Mouse (Mus musculus): ENCODE data around the gene Spink2. TPM values are rescaled to one million over a fixed set of nuclear protein-coding genes. Genes with fewer than 3 reads are reported as not detected.

The Spink2 gene
- 1.3 and 1.6 TPM in 2 replicates for polyA plus RNA-seq (2014; fragmentation: Nextera tagmentation; extraction: Ambion mirVana)

GRCm38 (mm10) chr5:77211236-77211635 lies at the start of gene Spink2:
TSS of gene Spink2 (minus strand) at chr5:77211471.
- Histone ChIP-seq H3K9ac (ENCODE audit: low read length) (no peak within 1 kb of the TSS), H3K4me1 (replicated peaks; ENCODE audit: control insufficient read depth, insufficient read depth, low read length) (no peaks in the 10 kb centered on the region), H3K27me3 (replicated peaks; ENCODE audit: control insufficient read depth, insufficient read depth, low read length) (no peaks in the 10 kb centered on the region), H3K9me3 (ENCODE audit: control insufficient read depth, low read length) (no peaks in the 10 kb centered on the region), H3K4me3 (ENCODE audit: low read depth, low read length) (peak within 1 kb of the TSS; percentile 24), H3K4me2 (ENCODE audit: low read length) (peak within 1 kb of the TSS; percentile 56), H3K36me3 (ENCODE audit: control insufficient read depth, insufficient read depth, low read length) (no peaks in the 10 kb centered on the region), H3K27ac (ENCODE audit: low read depth) (no peak within 1 kb of the TSS)
- 6% methylated on average over 17 of the region's 18 CpGs for WGBS
- ATAC-seq (replicated peaks; ENCODE audit: low FRiP score, low TSS enrichment, low read depth) (peak; percentile 64; the same call in 1 of the 2 replicates), DNase-seq (ENCODE audit: low spot score) (peak; percentile 76)

DNA sequence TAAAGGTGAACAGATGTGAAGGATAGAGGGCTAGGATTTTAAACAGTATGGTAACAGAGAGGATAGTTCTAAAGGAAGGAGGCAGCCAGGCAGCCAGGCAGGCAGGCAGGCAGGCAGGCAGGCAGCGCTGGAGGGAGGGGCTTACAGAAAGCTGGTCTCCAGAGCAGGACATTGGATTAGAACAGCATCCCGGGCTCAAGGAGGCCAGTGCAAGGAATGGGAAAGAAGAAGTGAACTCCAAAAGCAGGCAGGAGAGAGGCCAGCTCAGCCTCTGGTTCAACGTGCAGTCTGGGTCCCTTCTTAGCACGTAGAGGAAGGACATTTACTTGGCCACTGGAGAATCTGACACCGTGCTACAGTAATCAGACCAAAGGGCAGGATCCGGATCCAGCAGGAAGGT lies 48.9 kb upstream of the Spink2 start:
- Histone ChIP-seq H3K4me2 (ENCODE audit: low read length) (no peak overlapping the region), H3K36me3 (ENCODE audit: control insufficient read depth, insufficient read depth, low read length) (no peaks in the 10 kb centered on the region), H3K4me1 (replicated peaks; ENCODE audit: control insufficient read depth, insufficient read depth, low read length) (no peaks in the 10 kb centered on the region), H3K27ac (ENCODE audit: low read depth) (no peak overlapping the region), H3K9me3 (ENCODE audit: control insufficient read depth, low read length) (no peaks in the 10 kb centered on the region), H3K27me3 (replicated peaks; ENCODE audit: control insufficient read depth, insufficient read depth, low read length) (no peaks in the 10 kb centered on the region), H3K9ac (ENCODE audit: low read length) (no peak overlapping the region), H3K4me3 (ENCODE audit: low read depth, low read length) (no peak overlapping the region)
- WGBS: 38% methylated on average over 6 of the region's 6 CpGs
- DNase-seq (ENCODE audit: low spot score): no peak
- ATAC-seq (replicated peaks; ENCODE audit: low FRiP score, low TSS enrichment, low read depth): no peak

GRCm38 (mm10) chr5:77259315-77259714 lies 48.0 kb upstream of the Spink2 start:
- no peak for DNase-seq (ENCODE audit: low spot score)
- no peak for ATAC-seq (replicated peaks; ENCODE audit: low FRiP score, low TSS enrichment, low read depth)
- no peaks in the 10 kb centered on the region for H3K36me3 ChIP-seq (ENCODE audit: control insufficient read depth, insufficient read depth, low read length)
- no peak overlapping the region for H3K27ac ChIP-seq (ENCODE audit: low read depth)
- H3K4me2 ChIP-seq (ENCODE audit: low read length): no peak overlapping the region
- H3K27me3 ChIP-seq (replicated peaks; ENCODE audit: control insufficient read depth, insufficient read depth, low read length): no peaks in the 10 kb centered on the region
- H3K4me1 ChIP-seq (replicated peaks; ENCODE audit: control insufficient read depth, insufficient read depth, low read length): no peaks in the 10 kb centered on the region
- H3K9me3 ChIP-seq (ENCODE audit: control insufficient read depth, low read length): no peaks in the 10 kb centered on the region
- H3K9ac ChIP-seq (ENCODE audit: low read length): no peak overlapping the region
- no peak overlapping the region for H3K4me3 ChIP-seq (ENCODE audit: low read depth, low read length)

DNA sequence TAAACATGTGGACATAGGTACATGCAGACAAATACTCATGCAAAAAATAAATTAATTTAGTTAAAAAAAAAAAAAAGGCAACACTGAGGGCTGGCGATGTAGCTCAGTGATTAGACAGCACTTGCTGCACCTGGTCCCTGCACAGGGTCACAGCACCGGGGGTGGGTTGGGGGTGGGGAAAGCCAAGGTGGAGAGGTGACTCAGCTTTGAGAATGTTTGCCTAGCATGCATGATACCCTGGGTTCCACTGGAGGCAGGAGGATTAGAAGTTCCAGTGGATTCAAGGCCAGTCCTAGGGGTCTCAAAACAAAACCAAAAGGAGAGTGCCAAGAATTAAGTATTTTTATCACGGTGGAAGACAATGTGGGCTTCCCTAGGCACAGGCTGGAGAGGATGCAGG lies 46.3 kb upstream of the Spink2 start:
- no peak overlapping the region for H3K27ac ChIP-seq (ENCODE audit: low read depth)
- DNase-seq (ENCODE audit: low spot score) (no peak), ATAC-seq (replicated peaks; ENCODE audit: low FRiP score, low TSS enrichment, low read depth) (no peak)
- H3K4me3 ChIP-seq (ENCODE audit: low read depth, low read length): no peak overlapping the region
- no peak overlapping the region for H3K9ac ChIP-seq (ENCODE audit: low read length)
- H3K27me3 ChIP-seq (replicated peaks; ENCODE audit: control insufficient read depth, insufficient read depth, low read length): no peaks in the 10 kb centered on the region
- no peaks in the 10 kb centered on the region for H3K9me3 ChIP-seq (ENCODE audit: control insufficient read depth, low read length)
- H3K4me1 ChIP-seq (replicated peaks; ENCODE audit: control insufficient read depth, insufficient read depth, low read length): no peaks in the 10 kb centered on the region
- no peaks in the 10 kb centered on the region for H3K36me3 ChIP-seq (ENCODE audit: control insufficient read depth, insufficient read depth, low read length)
- H3K4me2 ChIP-seq (ENCODE audit: low read length): no peak overlapping the region
- 77% methylated on average over 3 of the region's 3 CpGs for WGBS

- Histone ChIP-seq H3K27ac (ENCODE audit: low read depth) (no peak overlapping the region), H3K36me3 (ENCODE audit: control insufficient read depth, insufficient read depth, low read length) (no peaks in the 10 kb centered on the region), H3K4me2 (ENCODE audit: low read length) (no peak overlapping the region), H3K4me1 (replicated peaks; ENCODE audit: control insufficient read depth, insufficient read depth, low read length) (no peaks in the 10 kb centered on the region), H3K9me3 (ENCODE audit: control insufficient read depth, low read length) (no peaks in the 10 kb centered on the region), H3K9ac (ENCODE audit: low read length) (no peak overlapping the region), H3K27me3 (replicated peaks; ENCODE audit: control insufficient read depth, insufficient read depth, low read length) (no peaks in the 10 kb centered on the region), H3K4me3 (ENCODE audit: low read depth, low read length) (no peak overlapping the region)
- no peak for DNase-seq (ENCODE audit: low spot score)
- 63% methylated on average over 3 of the region's 3 CpGs for WGBS
- ATAC-seq (replicated peaks; ENCODE audit: low FRiP score, low TSS enrichment, low read depth): no peak
Observed at GRCm38 (mm10) chr5:77254402-77254801, 43.1 kb upstream of the Spink2 start.

- Histone ChIP-seq H3K4me2 (ENCODE audit: low read length) (no peak overlapping the region), H3K9me3 (ENCODE audit: control insufficient read depth, low read length) (no peaks in the 10 kb centered on the region), H3K36me3 (ENCODE audit: control insufficient read depth, insufficient read depth, low read length) (no peaks in the 10 kb centered on the region), H3K9ac (ENCODE audit: low read length) (no peak overlapping the region), H3K27me3 (replicated peaks; ENCODE audit: control insufficient read depth, insufficient read depth, low read length) (no peaks in the 10 kb centered on the region), H3K4me1 (replicated peaks; ENCODE audit: control insufficient read depth, insufficient read depth, low read length) (no peaks in the 10 kb centered on the region), H3K27ac (ENCODE audit: low read depth) (no peak overlapping the region), H3K4me3 (ENCODE audit: low read depth, low read length) (no peak overlapping the region)
- DNase-seq (ENCODE audit: low spot score): no peak
- WGBS: 75% methylated on average over 1 of the region's 1 CpGs
- ATAC-seq (replicated peaks; ENCODE audit: low FRiP score, low TSS enrichment, low read depth): no peak
Observed at GRCm38 (mm10) chr5:77253154-77253553, 41.9 kb upstream of the Spink2 start.

DNA sequence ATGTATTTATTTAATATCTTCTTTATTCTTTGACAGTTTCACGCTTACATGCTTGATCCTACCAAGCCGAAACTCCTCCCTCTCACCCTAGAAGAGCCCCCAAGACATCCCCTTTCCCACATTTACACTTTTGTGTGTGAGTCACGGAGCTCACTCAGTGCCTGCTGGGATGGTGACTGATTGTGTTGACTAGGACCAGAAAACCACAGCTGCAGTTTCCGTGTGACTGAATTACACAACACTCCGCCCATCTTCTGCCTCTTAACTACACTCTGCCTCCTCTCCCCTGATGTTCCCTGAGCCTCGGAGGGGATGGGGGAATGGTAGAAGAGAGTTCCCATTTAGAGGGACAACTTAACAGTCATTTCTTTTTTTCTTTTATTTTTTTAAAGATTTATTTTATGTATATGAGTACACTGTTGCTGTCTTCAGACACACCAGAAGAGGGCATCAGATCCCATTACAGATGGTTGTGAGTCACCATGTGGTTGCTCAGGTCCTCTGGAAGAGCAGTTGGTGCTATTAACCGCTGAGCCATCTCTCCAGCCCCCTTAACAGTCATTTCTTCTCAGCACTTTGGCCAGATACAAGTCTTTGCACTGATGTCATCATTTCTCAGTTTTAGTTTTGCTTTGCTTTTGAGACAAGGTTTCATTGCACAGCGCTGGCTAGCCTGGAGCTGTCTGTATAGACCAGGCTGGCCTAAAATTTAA lies 41.0 kb upstream of the Spink2 start:
- Histone ChIP-seq H3K9ac (ENCODE audit: low read length) (no peak overlapping the region), H3K27ac (ENCODE audit: low read depth) (no peak overlapping the region), H3K36me3 (ENCODE audit: control insufficient read depth, insufficient read depth, low read length) (no peaks in the 10 kb centered on the region), H3K27me3 (replicated peaks; ENCODE audit: control insufficient read depth, insufficient read depth, low read length) (no peaks in the 10 kb centered on the region), H3K4me3 (ENCODE audit: low read depth, low read length) (no peak overlapping the region), H3K4me2 (ENCODE audit: low read length) (no peak overlapping the region), H3K4me1 (replicated peaks; ENCODE audit: control insufficient read depth, insufficient read depth, low read length) (no peaks in the 10 kb centered on the region), H3K9me3 (ENCODE audit: control insufficient read depth, low read length) (no peaks in the 10 kb centered on the region)
- ATAC-seq (replicated peaks; ENCODE audit: low FRiP score, low TSS enrichment, low read depth) (no peak), DNase-seq (ENCODE audit: low spot score) (no peak)
- 66% methylated on average over 8 of the region's 8 CpGs for WGBS

DNA sequence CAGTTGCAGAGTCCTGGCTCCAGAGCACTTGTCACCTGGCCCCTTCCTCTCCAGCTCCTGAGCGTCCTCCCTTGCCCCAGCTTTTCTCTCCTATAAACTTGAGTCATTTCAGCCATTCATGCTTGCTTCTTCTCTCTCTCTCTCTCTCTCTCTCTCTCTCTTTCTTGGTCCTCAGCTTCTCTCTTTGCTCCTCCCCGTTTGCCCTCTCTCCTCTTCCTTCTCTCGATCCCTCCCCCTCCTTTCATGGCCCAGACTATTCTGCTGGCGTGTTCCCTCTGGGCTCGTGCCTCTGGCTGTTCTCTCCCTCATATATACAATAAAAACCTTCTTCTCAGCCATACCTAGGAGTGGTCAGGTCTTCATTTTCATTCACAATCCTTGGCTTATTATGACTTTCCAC lies 40.4 kb upstream of the Spink2 start:
- no peaks in the 10 kb centered on the region for H3K9me3 ChIP-seq (ENCODE audit: control insufficient read depth, low read length)
- H3K27me3 ChIP-seq (replicated peaks; ENCODE audit: control insufficient read depth, insufficient read depth, low read length): no peaks in the 10 kb centered on the region
- no peak overlapping the region for H3K4me3 ChIP-seq (ENCODE audit: low read depth, low read length)
- no peak overlapping the region for H3K9ac ChIP-seq (ENCODE audit: low read length)
- WGBS: 30% methylated on average over 5 of the region's 5 CpGs
- no peak for ATAC-seq (replicated peaks; ENCODE audit: low FRiP score, low TSS enrichment, low read depth)
- H3K4me1 ChIP-seq (replicated peaks; ENCODE audit: control insufficient read depth, insufficient read depth, low read length): no peaks in the 10 kb centered on the region
- no peak overlapping the region for H3K27ac ChIP-seq (ENCODE audit: low read depth)
- DNase-seq (ENCODE audit: low spot score): no peak
- no peak overlapping the region for H3K4me2 ChIP-seq (ENCODE audit: low read length)
- no peaks in the 10 kb centered on the region for H3K36me3 ChIP-seq (ENCODE audit: control insufficient read depth, insufficient read depth, low read length)

- no peak overlapping the region for H3K9ac ChIP-seq (ENCODE audit: low read length)
- H3K36me3 ChIP-seq (ENCODE audit: control insufficient read depth, insufficient read depth, low read length): no peaks in the 10 kb centered on the region
- ATAC-seq (replicated peaks; ENCODE audit: low FRiP score, low TSS enrichment, low read depth) (no peak), DNase-seq (ENCODE audit: low spot score) (no peak)
- WGBS: 74% methylated on average over 9 of the region's 9 CpGs
- no peaks in the 10 kb centered on the region for H3K9me3 ChIP-seq (ENCODE audit: control insufficient read depth, low read length)
- H3K4me2 ChIP-seq (ENCODE audit: low read length): no peak overlapping the region
- no peak overlapping the region for H3K27ac ChIP-seq (ENCODE audit: low read depth)
- no peaks in the 10 kb centered on the region for H3K27me3 ChIP-seq (replicated peaks; ENCODE audit: control insufficient read depth, insufficient read depth, low read length)
- H3K4me3 ChIP-seq (ENCODE audit: low read depth, low read length): no peak overlapping the region
- peaks cover 6% of the 10 kb centered on the region; the same call in 1 of the 2 replicates for H3K4me1 ChIP-seq (replicated peaks; ENCODE audit: control insufficient read depth, insufficient read depth, low read length)
Observed at GRCm38 (mm10) chr5:77250083-77250482, 38.8 kb upstream of the Spink2 start.

All from intestine, embryonic 14.5 days (tissue).